Mouse (Mus musculus) heart, postnatal 0 days (tissue): ENCODE results near the gene Rep15.

Experiments used
- CTCF ChIP-seq: IDR thresholded peaks from 2 replicates; pipeline ENCODE4 v1.5.1; 2016; ENCODE audit warnings: antibody characterized with exemption, control low read depth, low read depth
- EP300 ChIP-seq: IDR thresholded peaks from 2 replicates; pipeline ENCODE4 v1.6.1; 2016; ENCODE audit warnings: antibody characterized with exemption, low read depth

DNA sequence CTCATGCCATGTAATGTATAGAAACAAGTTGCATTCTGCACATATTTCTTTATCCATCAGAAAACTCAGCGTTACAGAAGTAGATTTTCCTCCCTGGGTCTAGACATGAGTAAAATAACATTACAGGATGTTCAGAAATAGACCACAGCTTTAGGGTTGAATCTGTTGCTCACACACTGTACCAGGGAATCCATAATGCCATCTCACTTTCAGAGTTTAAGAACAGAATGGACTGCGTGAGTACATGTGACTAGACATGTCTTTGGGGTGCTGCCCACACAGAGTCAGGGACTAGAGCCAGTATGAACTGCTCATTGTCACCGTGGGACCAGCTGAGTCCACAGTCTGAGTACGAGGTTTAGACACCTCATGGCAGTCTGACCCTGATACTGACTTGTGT is 33.7 kb upstream of the Rep15 start:
- TF ChIP-seq CTCF: no peak
- TF ChIP-seq EP300: no peak
